Mouse (Mus musculus) midbrain, embryonic 12.5 days (tissue): Measurements from ENCODE around the gene Atg14. TPM values are rescaled to one million over a fixed set of nuclear protein-coding genes. Genes with fewer than 3 reads are reported as not detected.
A peak's percentile ranks its signal among the peaks of the same experiment; 100 is the strongest.
"Not testable (repeated sequence)": the region's sequence is repeated elsewhere in the genome, so short reads cannot be mapped to it uniquely, and the experiment has no call there.

Experiments used
- ATAC-seq: fragments of 200-750 bp; cut with Nextera tagmentation; 2 replicates; pipeline ENCODE4 v1.8.0; 2017; ENCODE audit warnings: low read depth, moderate TSS enrichment, moderate library complexity; ENCODE audit not compliant: low FRiP score
- H3K27ac ChIP-seq: fragments of 300-500 bp; sonication (generic); replicated peaks from 2 replicates; pipeline ENCODE4 v1.5.1; 2016; ENCODE audit warnings: mild to moderate bottlenecking
- H3K27me3 ChIP-seq: fragments of 300-500 bp; sonication (generic); 2 replicates; pipeline ENCODE4 v1.6.1; 2016; ENCODE audit warnings: mild to moderate bottlenecking
- H3K36me3 ChIP-seq: fragments of 300-500 bp; sonication (generic); 2 replicates; pipeline ENCODE4 v1.6.1; 2016
- H3K4me1 ChIP-seq: fragments of 300-500 bp; sonication (generic); 2 replicates; pipeline ENCODE4 v1.6.1; 2016
- H3K4me2 ChIP-seq: fragments of 300-500 bp; sonication (generic); replicated peaks from 2 replicates; pipeline ENCODE4 v1.6.1; 2016; ENCODE audit warnings: mild to moderate bottlenecking, moderate library complexity
- H3K4me3 ChIP-seq: fragments of 300-500 bp; sonication (generic); 2 replicates; pipeline ENCODE4 v1.5.1; 2016; ENCODE audit warnings: mild to moderate bottlenecking
- H3K9ac ChIP-seq: fragments of 300-500 bp; sonication (generic); replicated peaks from 2 replicates; pipeline ENCODE4 v1.6.1; 2016; ENCODE audit warnings: mild to moderate bottlenecking, moderate library complexity
- H3K9me3 ChIP-seq: fragments of 300-500 bp; sonication (generic); 2 replicates; pipeline ENCODE4 v1.6.1; 2016; ENCODE audit warnings: mild to moderate bottlenecking
- WGBS: fragments of 180-500 bp; shearing (Covaris S2); methylation state at CpG from one replicate; pipeline ENCODE4 v1.1.7; 2016; 5-methylcytosine and 5-hydroxymethylcytosine counted together
- polyA plus RNA-seq: library from polyadenylated mRNA; unstranded; fragments of >200 nt; fragmentation: Nextera tagmentation; extraction: Ambion mirVana; gene quantifications from 2 replicates; pipeline ENCODE4 v1.2.1, GENCODE M21; 2016

Atg14 gene
- polyA plus RNA-seq, 1 experiment from 2014 or later = 22.7 TPM

- WGBS = 95% methylated on average over 1 of the region's 1 CpGs
- Histone ChIP-seq H3K4me1 (peaks cover 5% of the 10 kb centered on the region), H3K4me2 (no peak overlapping the region), H3K4me3 (no peak overlapping the region), H3K36me3 (peaks cover 28% of the 10 kb centered on the region), H3K9ac (no peak overlapping the region), H3K27me3 (no peaks in the 10 kb centered on the region), H3K9me3 (no peaks in the 10 kb centered on the region), H3K27ac (no peak overlapping the region)
- ATAC-seq = no peak
These were observed 35.4 kb downstream of the Atg14 start for GRCm38 (mm10) chr14:47535096-47535495.

GRCm38 (mm10) chr14:47534176-47534525 lies 36.3 kb downstream of the Atg14 start:
- WGBS = 85% methylated on average over 5 of the region's 5 CpGs

GRCm38 (mm10) chr14:47533365-47534175 lies 36.9 kb downstream of the Atg14 start:
- H3K4me1 ChIP-seq = peaks cover 5% of the 10 kb centered on the region
- no peak overlapping the region for H3K9ac ChIP-seq
- ATAC-seq = peak; percentile 56; the same call in 1 of the 2 replicates
- 46% methylated on average over 11 of the region's 11 CpGs for WGBS
- peaks cover 16% of the 10 kb centered on the region; the same call in 1 of the 2 replicates for H3K36me3 ChIP-seq
- no peak overlapping the region for H3K4me3 ChIP-seq
- no peak overlapping the region for H3K4me2 ChIP-seq
- H3K27me3 ChIP-seq = no peaks in the 10 kb centered on the region
- H3K9me3 ChIP-seq = no peaks in the 10 kb centered on the region
- no peak overlapping the region; the same call in 1 of the 2 replicates for H3K27ac ChIP-seq

More at GRCm38 (mm10) chr14:47534176-47534525, 36.3 kb downstream of the Atg14 start:
- no peak for ATAC-seq
- H3K4me3 ChIP-seq = no peak overlapping the region
- peaks cover 18% of the 10 kb centered on the region for H3K36me3 ChIP-seq
- H3K27ac ChIP-seq = 0 out of 2 replicates have a peak overlapping the region, but pooled peaks have one; percentile 6
- no peaks in the 10 kb centered on the region for H3K9me3 ChIP-seq
- no peak overlapping the region for H3K4me2 ChIP-seq
- H3K27me3 ChIP-seq = no peaks in the 10 kb centered on the region
- H3K9ac ChIP-seq = no peak overlapping the region
- peaks cover 5% of the 10 kb centered on the region for H3K4me1 ChIP-seq

- no peak for ATAC-seq
These were observed 38.0 kb downstream of the Atg14 start for GRCm38 (mm10) chr14:47532496-47532895.

GRCm38 (mm10) chr14:47529592-47529991 lies 40.9 kb downstream of the Atg14 start:
- H3K4me1 ChIP-seq, H3K4me2 ChIP-seq, H3K9ac ChIP-seq, H3K27ac ChIP-seq, H3K4me3 ChIP-seq, H3K27me3 ChIP-seq, H3K9me3 ChIP-seq, ATAC-seq: not testable (repeated sequence)
- peaks cover 16% of the 10 kb centered on the region; the same call in 1 of the 2 replicates for H3K36me3 ChIP-seq
- WGBS = 93% methylated on average over 12 of the region's 12 CpGs

More at GRCm38 (mm10) chr14:47532496-47532895, 38.0 kb downstream of the Atg14 start:
- Histone ChIP-seq H3K4me3 (no peak overlapping the region), H3K9me3 (no peaks in the 10 kb centered on the region), H3K27ac (no peak overlapping the region), H3K27me3 (no peaks in the 10 kb centered on the region), H3K36me3 (peaks cover 16% of the 10 kb centered on the region; the same call in 1 of the 2 replicates), H3K4me2 (no peak overlapping the region), H3K9ac (no peak overlapping the region), H3K4me1 (peaks cover 5% of the 10 kb centered on the region)
- WGBS = 80% methylated on average over 1 of the region's 1 CpGs

GRCm38 (mm10) chr14:47529019-47529418 lies 41.4 kb downstream of the Atg14 start:
- Histone ChIP-seq H3K4me1 (peaks cover 4% of the 10 kb centered on the region), H3K27me3 (no peaks in the 10 kb centered on the region), H3K27ac (no peak overlapping the region), H3K9me3 (no peaks in the 10 kb centered on the region), H3K9ac (no peak overlapping the region), H3K4me2 (no peak overlapping the region), H3K4me3 (no peak overlapping the region), H3K36me3 (peaks cover 16% of the 10 kb centered on the region; the same call in 1 of the 2 replicates)
- ATAC-seq = no peak
- WGBS = 37% methylated on average over 8 of the region's 8 CpGs

- 85% methylated on average over 3 of the region's 3 CpGs for WGBS
- ATAC-seq = no peak
- H3K4me2 ChIP-seq = no peak overlapping the region
These were observed 42.2 kb downstream of the Atg14 start for GRCm38 (mm10) chr14:47528293-47528692.

GRCm38 (mm10) chr14:47527833-47528232 lies 42.6 kb downstream of the Atg14 start:
- no peak overlapping the region for H3K4me2 ChIP-seq
- WGBS = 83% methylated on average over 2 of the region's 2 CpGs
- no peak for ATAC-seq

More at GRCm38 (mm10) chr14:47528293-47528692, 42.2 kb downstream of the Atg14 start:
- Histone ChIP-seq H3K9me3 (no peaks in the 10 kb centered on the region), H3K27me3 (no peaks in the 10 kb centered on the region), H3K4me3 (no peak overlapping the region), H3K9ac (no peak overlapping the region), H3K4me1 (no peaks in the 10 kb centered on the region), H3K27ac (no peak overlapping the region), H3K36me3 (peaks cover 14% of the 10 kb centered on the region; the same call in 1 of the 2 replicates)

GRCm38 (mm10) chr14:47525861-47526260 lies 44.6 kb downstream of the Atg14 start:
- Histone ChIP-seq H3K27me3 (no peaks in the 10 kb centered on the region), H3K4me1 (no peaks in the 10 kb centered on the region), H3K9me3 (no peaks in the 10 kb centered on the region), H3K36me3 (peaks cover 5% of the 10 kb centered on the region; the same call in 1 of the 2 replicates), H3K4me2 (no peak overlapping the region), H3K27ac (no peak overlapping the region), H3K4me3 (no peak overlapping the region), H3K9ac (no peak overlapping the region)
- WGBS = 90% methylated on average over 5 of the region's 5 CpGs
- no peak for ATAC-seq

More at GRCm38 (mm10) chr14:47527833-47528232, 42.6 kb downstream of the Atg14 start:
- Histone ChIP-seq H3K9me3 (no peaks in the 10 kb centered on the region), H3K36me3 (peaks cover 13% of the 10 kb centered on the region; the same call in 1 of the 2 replicates), H3K9ac (no peak overlapping the region), H3K27ac (no peak overlapping the region), H3K27me3 (no peaks in the 10 kb centered on the region), H3K4me1 (no peaks in the 10 kb centered on the region), H3K4me3 (no peak overlapping the region)

- Histone ChIP-seq H3K27me3 (no peaks in the 10 kb centered on the region), H3K4me1 (no peaks in the 10 kb centered on the region), H3K27ac (no peak overlapping the region), H3K4me3 (no peak overlapping the region), H3K9me3 (no peaks in the 10 kb centered on the region), H3K36me3 (peaks cover 1% of the 10 kb centered on the region; the same call in 1 of the 2 replicates), H3K9ac (no peak overlapping the region), H3K4me2 (no peak overlapping the region)
- WGBS = 83% methylated on average over 8 of the region's 8 CpGs
- no peak for ATAC-seq
These were observed 45.1 kb downstream of the Atg14 start for GRCm38 (mm10) chr14:47525374-47525773.

GRCm38 (mm10) chr14:47522301-47522700 lies 48.1 kb downstream of the Atg14 start:
- no peaks in the 10 kb centered on the region for H3K9me3 ChIP-seq

GRCm38 (mm10) chr14:47521609-47522008 lies 48.8 kb downstream of the Atg14 start:
- Histone ChIP-seq H3K4me2 (no peak overlapping the region), H3K4me3 (no peak overlapping the region), H3K27me3 (no peaks in the 10 kb centered on the region), H3K27ac (no peak overlapping the region), H3K36me3 (no peaks in the 10 kb centered on the region), H3K9me3 (no peaks in the 10 kb centered on the region), H3K4me1 (no peaks in the 10 kb centered on the region), H3K9ac (no peak overlapping the region)
- 96% methylated on average over 1 of the region's 1 CpGs for WGBS
- no peak for ATAC-seq

More at GRCm38 (mm10) chr14:47522301-47522700, 48.1 kb downstream of the Atg14 start:
- ATAC-seq = no peak
- no peak overlapping the region for H3K4me2 ChIP-seq
- H3K27ac ChIP-seq = no peak overlapping the region
- no peaks in the 10 kb centered on the region for H3K27me3 ChIP-seq
- H3K4me3 ChIP-seq = no peak overlapping the region
- WGBS = 87% methylated on average over 7 of the region's 7 CpGs
- no peaks in the 10 kb centered on the region for H3K4me1 ChIP-seq
- H3K36me3 ChIP-seq = no peaks in the 10 kb centered on the region
- H3K9ac ChIP-seq = no peak overlapping the region
